Mouse (Mus musculus) neural tube, postnatal 0 days (tissue): Measurements from ENCODE around the gene Cdc34. TPM values are rescaled to one million over a fixed set of nuclear protein-coding genes. Genes with fewer than 3 reads are reported as not detected.

Source experiments
- polyA plus RNA-seq: library from polyadenylated mRNA; unstranded; fragments of >200 nt; fragmentation: Nextera tagmentation; extraction: Ambion mirVana; gene quantifications from 2 replicates; pipeline ENCODE4 v1.2.1, GENCODE M21; 2015

Cdc34 gene
- 68.6 and 75.3 TPM in 2 replicates for polyA plus RNA-seq

GRCm38 (mm10) chr10:79681591-79682245, at the start of gene Cdc34:
TSS of gene Cdc34 (plus strand) at chr10:79682195.

DNA sequence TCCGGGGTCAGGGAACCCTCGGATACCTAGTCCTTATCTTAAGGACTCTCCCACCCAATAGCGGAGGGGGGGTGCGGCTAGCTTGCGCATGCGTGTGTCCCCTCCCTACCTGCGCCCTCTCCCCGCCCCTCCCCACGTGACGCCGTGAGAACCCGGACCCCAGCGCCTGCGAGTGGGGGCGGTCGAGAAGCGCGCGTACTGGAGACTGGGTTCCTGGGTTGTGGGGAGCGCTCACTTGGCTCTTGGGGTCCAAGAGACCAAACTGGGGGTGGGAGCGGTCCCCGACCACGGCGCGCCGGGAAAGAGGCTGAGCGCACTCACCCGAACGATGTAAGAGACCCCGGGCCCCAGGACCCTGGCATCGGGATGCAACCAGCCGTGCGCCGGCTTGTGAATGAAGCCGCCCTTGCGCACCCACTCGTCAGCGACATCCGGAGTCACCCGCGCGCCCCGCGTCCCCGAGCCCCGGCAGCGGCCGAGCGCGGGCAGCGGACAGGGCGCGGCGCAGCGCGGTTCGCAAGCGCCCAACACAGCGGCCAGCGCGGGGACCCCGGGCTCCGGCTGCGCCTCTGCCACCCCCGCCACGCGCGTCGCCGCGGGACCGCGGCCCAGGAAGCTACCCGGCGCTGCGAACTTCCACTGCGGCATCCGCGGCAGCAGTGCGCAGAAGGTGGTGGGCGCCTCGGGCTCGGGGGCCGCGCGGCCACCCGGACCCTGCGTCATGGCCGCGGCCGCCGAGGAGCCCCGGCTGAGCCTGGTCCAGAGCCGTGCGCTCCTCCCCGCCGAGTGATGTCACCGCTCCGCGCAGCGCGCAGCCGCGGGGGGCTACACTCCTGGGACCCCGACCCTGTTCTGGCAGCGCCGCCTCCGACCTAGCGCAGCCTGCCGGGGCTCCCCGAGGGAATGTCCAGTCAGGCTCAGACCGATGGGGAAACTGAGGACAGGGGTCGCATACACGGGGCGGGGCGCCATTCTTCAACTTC, 44.6 kb upstream of the Cdc34 start, which contains the start of gene Shc2:
Gene Shc2 (minus strand): TSS at position 791 of the 983 bp plus-strand sequence.

GRCm38 (mm10) chr10:79645711-79646110, 36.3 kb upstream of the Cdc34 start, which contains the start of gene Odf3l2:
TSS of gene Odf3l2 (minus strand) at chr10:79645738.

GRCm38 (mm10) chr10:79664131-79664665, 17.8 kb upstream of the Cdc34 start, which contains the start of gene Madcam1:
TSS of gene Madcam1 (plus strand) at chr10:79664559.

DNA sequence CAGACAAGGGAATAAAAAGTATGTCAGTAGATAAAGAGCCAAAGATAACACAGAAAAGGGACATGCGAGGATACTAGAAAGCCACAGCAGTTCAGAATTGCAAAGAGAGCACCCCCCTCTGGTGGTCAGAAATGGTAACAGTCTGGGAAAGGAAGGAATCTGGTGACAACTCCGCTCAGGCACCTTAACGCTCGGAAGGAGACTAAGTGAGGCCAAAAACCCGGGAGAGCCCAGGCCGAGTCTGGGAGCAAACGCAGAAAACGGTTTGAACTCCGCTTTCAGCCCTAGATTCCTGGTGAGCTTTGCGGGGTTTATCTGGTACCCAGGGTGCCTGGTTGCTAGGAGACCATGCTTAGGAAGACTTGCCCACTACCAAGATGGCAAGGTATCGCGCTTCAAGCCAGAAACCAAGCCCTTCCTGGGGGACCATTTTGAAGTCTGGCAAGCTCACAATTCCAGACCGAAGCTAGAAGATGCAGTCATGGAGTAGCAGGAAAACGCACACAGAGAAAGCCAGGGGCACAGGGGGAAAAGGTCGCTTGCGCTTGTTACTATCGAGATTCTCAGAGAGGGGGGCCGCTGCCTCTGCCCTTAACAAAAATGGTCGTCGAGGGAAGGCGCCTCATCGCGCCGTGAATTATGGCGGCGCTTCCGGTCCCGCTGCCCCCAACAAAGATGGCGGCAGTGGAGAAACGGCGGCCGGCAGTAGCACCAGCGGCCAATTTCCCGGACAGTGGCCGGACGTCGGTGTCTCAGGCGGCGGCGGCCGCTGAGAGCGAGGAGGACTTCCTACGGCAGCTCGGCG, 13.0 kb upstream of the Cdc34 start, which contains the start of gene Tpgs1:
Gene Tpgs1 (plus strand): TSS at position 599 of the 805 bp plus-strand sequence.

DNA sequence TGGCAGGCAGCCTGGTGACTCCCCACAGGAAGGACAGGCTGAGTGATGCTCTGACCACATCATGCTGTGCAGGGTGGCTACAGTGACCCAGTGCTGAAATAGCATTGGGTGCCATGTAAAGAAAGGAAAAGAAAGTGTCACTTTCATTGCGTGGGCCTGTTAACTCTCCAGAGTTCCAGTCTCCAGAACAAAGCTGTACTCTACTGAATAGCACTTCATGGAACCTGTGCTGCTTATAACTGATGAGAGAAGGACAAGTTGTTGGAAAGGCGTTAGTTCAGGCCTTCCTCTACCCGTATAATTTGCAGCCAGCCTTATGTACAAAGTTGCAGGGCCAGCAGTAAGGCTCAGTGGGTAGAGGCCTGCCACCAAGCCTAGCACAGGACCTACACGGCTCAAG, 6.7 kb downstream of the Cdc34 start, which contains the start of gene Gzmm:
Gene Gzmm (plus strand): TSS at position 301 of the 400 bp plus-strand sequence.

DNA sequence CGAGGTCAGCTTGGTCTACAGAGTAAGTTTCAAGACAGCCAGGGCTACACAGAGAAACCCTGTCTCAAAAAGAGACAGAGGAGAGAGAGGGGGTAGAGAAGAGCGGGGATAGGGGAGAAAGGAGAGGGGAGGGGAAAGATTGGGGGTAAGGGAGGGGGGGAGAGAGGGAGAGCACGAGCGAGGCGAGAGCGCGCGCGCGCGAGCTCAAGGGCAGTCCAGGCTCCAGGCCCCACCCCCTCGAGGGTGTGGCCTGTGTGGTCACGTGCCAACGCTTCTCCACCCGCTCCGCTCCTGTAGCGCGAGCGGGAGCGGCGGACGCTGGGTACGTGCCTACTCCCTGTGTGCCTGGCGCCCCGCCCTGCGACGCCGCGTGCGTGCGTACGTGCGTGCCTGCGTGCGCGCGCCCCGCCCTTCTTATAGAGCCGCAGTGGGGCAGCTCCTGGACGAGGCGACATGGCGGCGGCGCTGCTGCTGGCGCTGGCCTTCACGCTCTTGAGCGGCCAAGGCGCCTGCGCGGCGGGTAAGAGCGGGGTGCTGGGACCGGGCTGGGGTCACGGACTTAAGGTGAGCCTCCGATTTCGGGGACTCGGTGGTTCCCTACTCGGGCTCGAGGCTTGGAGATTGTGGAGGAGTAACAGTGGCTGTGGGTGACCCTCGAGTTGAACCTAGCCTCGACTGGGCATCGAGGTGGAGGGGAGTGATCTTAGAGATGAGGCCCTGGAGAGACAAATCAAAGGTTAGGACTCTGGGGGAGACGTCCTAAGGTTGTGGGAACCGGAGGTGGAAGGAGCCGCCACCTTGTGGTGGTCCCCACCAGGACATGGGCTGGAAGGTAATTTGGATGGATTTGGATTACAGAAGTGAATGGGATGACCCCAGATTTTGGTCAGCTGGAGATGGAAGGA, 22.3 kb downstream of the Cdc34 start, which contains the start of gene Bsg:
Gene Bsg (plus strand): TSS at position 427 of the 905 bp plus-strand sequence.

DNA sequence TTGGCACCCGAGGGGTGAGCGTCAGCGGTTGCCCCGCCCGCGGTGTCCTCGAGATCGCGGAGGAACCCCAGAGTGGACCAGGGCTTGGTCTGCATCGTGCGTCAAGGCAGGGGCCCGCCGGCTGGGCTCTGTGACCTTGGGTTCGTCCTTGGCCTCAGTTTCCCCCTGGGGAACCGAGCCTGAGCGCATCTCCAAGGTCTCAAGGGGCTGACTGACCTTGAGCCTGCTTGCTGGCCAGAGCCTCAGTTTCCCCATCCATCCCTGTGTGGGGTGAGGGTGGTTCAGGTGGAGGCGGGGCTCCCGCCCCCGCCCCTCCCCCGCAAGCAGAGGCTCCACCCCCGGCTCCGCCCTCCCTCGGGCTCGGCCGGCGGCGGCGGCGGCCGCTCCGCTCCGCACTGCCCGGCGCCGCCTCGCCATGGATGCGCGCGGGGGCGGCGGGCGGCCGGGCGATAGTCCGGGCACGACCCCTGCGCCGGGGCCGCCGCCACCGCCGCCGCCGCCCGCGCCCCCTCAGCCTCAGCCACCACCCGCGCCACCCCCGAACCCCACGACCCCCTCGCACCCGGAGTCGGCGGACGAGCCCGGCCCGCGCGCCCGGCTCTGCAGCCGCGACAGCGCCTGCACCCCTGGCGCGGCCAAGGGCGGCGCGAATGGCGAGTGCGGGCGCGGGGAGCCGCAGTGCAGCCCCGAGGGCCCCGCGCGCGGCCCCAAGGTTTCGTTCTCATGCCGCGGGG, 34.4 kb downstream of the Cdc34 start, which contains the start of gene Hcn2:
Gene Hcn2 (plus strand): TSS at position 381 of the 734 bp plus-strand sequence.

Other genes with a start within 250 kb of the Cdc34 start
- 0.05 TPM in 1 of 2 replicates, not detected in the other for gene Vmn2r83, start 213.5 kb upstream of the Cdc34 start, polyA plus RNA-seq
- gene Plpp2, start 148.4 kb upstream of the Cdc34 start, polyA plus RNA-seq: 21.6 and 22.1 TPM in 2 replicates
- 40.4 and 48.8 TPM in 2 replicates for gene Mier2, start 127.0 kb upstream of the Cdc34 start, polyA plus RNA-seq
- gene Theg, start 94.9 kb upstream of the Cdc34 start, polyA plus RNA-seq: not detected in 2 replicates
- gene C2cd4c, start 68.2 kb upstream of the Cdc34 start, polyA plus RNA-seq: 1.1 TPM in 2 replicates
- 23.9 and 24.3 TPM in 2 replicates for gene Shc2, start 44.3 kb upstream of the Cdc34 start, polyA plus RNA-seq
- 0.24 and 0.61 TPM in 2 replicates for gene Odf3l2, start 36.5 kb upstream of the Cdc34 start, polyA plus RNA-seq
- gene Madcam1, start 17.6 kb upstream of the Cdc34 start, polyA plus RNA-seq: 0.57 and 0.93 TPM in 2 replicates
- 142 and 148 TPM in 2 replicates for gene Tpgs1, start 12.8 kb upstream of the Cdc34 start, polyA plus RNA-seq
- gene Gzmm, start 6.8 kb downstream of the Cdc34 start, polyA plus RNA-seq: 0.83 and 1.1 TPM in 2 replicates
- 1,217 and 1,238 TPM in 2 replicates for gene Bsg, start 22.3 kb downstream of the Cdc34 start, polyA plus RNA-seq
- gene Hcn2, start 34.4 kb downstream of the Cdc34 start, polyA plus RNA-seq: 10.7 and 16.5 TPM in 2 replicates
- gene Polrmt, start 64.4 kb downstream of the Cdc34 start, polyA plus RNA-seq: 33.3 and 33.7 TPM in 2 replicates
- 4.8 and 5.8 TPM in 2 replicates for gene Fgf22, start 72.9 kb downstream of the Cdc34 start, polyA plus RNA-seq
- gene Rnf126, start 84.8 kb downstream of the Cdc34 start, polyA plus RNA-seq: 115 and 119 TPM in 2 replicates
- 3.2 and 4.4 TPM in 2 replicates for gene Fstl3, start 95.1 kb downstream of the Cdc34 start, polyA plus RNA-seq
- 0.12 TPM in 1 of 2 replicates, not detected in the other for gene Prss57, start 108.8 kb downstream of the Cdc34 start, polyA plus RNA-seq
- gene Palm, start 111.4 kb downstream of the Cdc34 start, polyA plus RNA-seq: 202 and 243 TPM in 2 replicates
- 0.36 and 0.45 TPM in 2 replicates for gene Misp, start 138.8 kb downstream of the Cdc34 start, polyA plus RNA-seq
- gene Ptbp1, start 172.2 kb downstream of the Cdc34 start, polyA plus RNA-seq: 41.0 and 46.2 TPM in 2 replicates
- 10.9 and 11.4 TPM in 2 replicates for gene Prtn3, start 192.3 kb downstream of the Cdc34 start, polyA plus RNA-seq
- 253 and 298 TPM in 2 replicates for gene Plppr3, start 192.4 kb downstream of the Cdc34 start, polyA plus RNA-seq
- not detected in 2 replicates for gene Elane, start 204.1 kb downstream of the Cdc34 start, polyA plus RNA-seq
- gene Cfd, start 208.7 kb downstream of the Cdc34 start, polyA plus RNA-seq: 0.37 TPM in 1 of 2 replicates, not detected in the other
- gene Med16, start 226.7 kb downstream of the Cdc34 start, polyA plus RNA-seq: 38.0 and 41.7 TPM in 2 replicates
- 32.0 TPM in 1 of 2 replicates, not detected in the other for gene Gm26602, start 228.7 kb downstream of the Cdc34 start, polyA plus RNA-seq
- 3.6 and 3.7 TPM in 2 replicates for gene Kiss1r, start 234.8 kb downstream of the Cdc34 start, polyA plus RNA-seq
- gene R3hdm4, start 239.0 kb downstream of the Cdc34 start, polyA plus RNA-seq: 268 and 306 TPM in 2 replicates
- gene Arid3a, start 244.8 kb downstream of the Cdc34 start, polyA plus RNA-seq: 1.7 and 3.0 TPM in 2 replicates